Mouse (Mus musculus) ES-E14 (cell line): ENCODE measurements around the gene Hdac9.

Source experiments
- CHD2 ChIP-seq: IDR thresholded peaks from 2 replicates; pipeline ENCODE4 v1.6.1; 2014; ENCODE audit warnings: mild to moderate bottlenecking, low read depth, low read length, inconsistent platforms
- HCFC1 ChIP-seq: IDR thresholded peaks from 2 replicates; pipeline ENCODE4 v1.6.1; 2012; ENCODE audit warnings: low read length, inconsistent platforms, borderline replicate concordance; ENCODE audit not compliant: insufficient read depth
- MAFK ChIP-seq: IDR thresholded peaks from 2 replicates; pipeline ENCODE4 v1.6.1; 2014; ENCODE audit warnings: mild to moderate bottlenecking, low read depth, low read length, inconsistent platforms; ENCODE audit not compliant: insufficient read depth
- ZC3H11A ChIP-seq: IDR thresholded peaks from 2 replicates; pipeline ENCODE4 v1.6.1; 2012; ENCODE audit warnings: low read depth, mild to moderate bottlenecking, inconsistent platforms, low read length, borderline replicate concordance
- ZNF384 ChIP-seq: IDR thresholded peaks from 2 replicates; pipeline ENCODE4 v1.6.1; 2012; ENCODE audit warnings: low read depth, low read length, inconsistent platforms

- no peak for TF ChIP-seq ZC3H11A
- no peak for TF ChIP-seq ZNF384
- no peak for TF ChIP-seq MAFK
- TF ChIP-seq HCFC1: no peak
- TF ChIP-seq CHD2: no peak
Observed at GRCm38 (mm10) chr12:34191246-34191645, 725.6 kb downstream of the Hdac9 start.
